Mouse (Mus musculus): ENCODE data around the gene Kbtbd4. TPM values are rescaled to one million over a fixed set of nuclear protein-coding genes. Genes with fewer than 3 reads are reported as not detected.
"Not testable (repeated sequence)": the region's sequence is repeated elsewhere in the genome, so short reads cannot be mapped to it uniquely, and the experiment has no call there.

Kbtbd4 gene
- polyA plus RNA-seq, 1 experiment from 2014 or later: 29.7 TPM

DNA sequence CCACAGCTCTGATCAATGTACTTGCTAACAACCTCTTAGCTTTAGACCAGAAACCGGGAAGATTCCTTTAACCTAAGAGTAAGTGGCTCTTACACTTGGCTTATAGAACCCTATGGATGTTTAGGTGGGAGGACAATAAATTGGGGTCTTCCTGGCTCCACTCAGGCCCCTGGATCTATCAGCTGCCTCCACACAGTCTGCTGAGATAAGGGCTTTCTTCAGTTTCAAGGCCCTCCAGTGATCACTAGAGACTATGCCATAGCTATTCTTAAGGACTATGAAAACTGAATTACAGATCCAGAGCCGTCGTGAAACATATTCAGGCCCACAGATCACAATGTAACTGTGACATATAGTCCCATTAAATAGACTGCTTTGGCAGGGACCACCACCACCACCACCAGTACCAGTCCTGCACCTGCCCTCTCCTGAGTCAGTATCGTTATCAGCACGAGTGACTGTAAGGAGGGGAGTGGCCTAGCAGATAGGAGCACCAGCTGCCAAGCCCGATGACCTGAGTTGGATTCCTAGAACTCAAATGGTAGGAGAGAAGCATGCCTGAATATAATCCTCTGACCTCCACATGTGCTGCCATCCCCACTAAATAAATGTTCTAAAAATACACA is 10.8 kb upstream of the Kbtbd4 start:
- no peak for ATAC-seq (ENCODE audit: insufficient read depth, low FRiP score)
- Histone ChIP-seq H3K27ac (ENCODE audit: low read length) (no peak overlapping the region), H3K9ac (ENCODE audit: low read length) (no peak overlapping the region), H3K4me2 (ENCODE audit: low read depth, low read length) (no peak overlapping the region), H3K9me3 (replicated peaks; ENCODE audit: control insufficient read depth, low read length) (no peaks in the 10 kb centered on the region), H3K4me3 (replicated peaks; ENCODE audit: low read length) (no peak overlapping the region), H3K27me3 (ENCODE audit: control insufficient read depth, insufficient read depth, low read length) (peaks cover 6% of the 10 kb centered on the region), H3K36me3 (ENCODE audit: control insufficient read depth, insufficient read depth, low read length) (peaks cover 18% of the 10 kb centered on the region), H3K4me1 (ENCODE audit: control insufficient read depth, insufficient read depth, low read length) (peaks cover 9% of the 10 kb centered on the region; the same call in 1 of the 2 replicates)
- 78% methylated on average over 6 of the region's 6 CpGs for WGBS

DNA sequence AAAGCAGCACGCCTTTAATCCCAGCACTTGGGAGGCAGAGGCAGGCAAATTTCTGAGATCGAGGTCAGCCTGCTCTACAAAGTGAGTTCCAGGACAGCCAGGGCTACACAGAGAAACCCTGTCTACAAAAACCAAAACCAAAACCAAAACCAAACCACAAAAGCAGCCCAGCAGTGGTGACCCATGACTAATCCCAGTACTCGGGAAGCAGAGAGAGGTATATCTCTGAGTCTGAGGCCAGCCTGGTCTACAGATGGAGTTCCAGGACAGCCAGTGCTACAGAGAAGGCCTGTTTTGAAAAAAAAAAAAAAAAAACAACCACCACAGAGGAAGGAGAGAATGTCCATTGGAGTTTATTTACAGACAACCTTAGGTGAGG is 10.3 kb upstream of the Kbtbd4 start:
- H3K9me3 ChIP-seq (replicated peaks; ENCODE audit: control insufficient read depth, low read length); H3K4me1 ChIP-seq (ENCODE audit: control insufficient read depth, insufficient read depth, low read length); H3K4me2 ChIP-seq (ENCODE audit: low read depth, low read length); H3K9ac ChIP-seq (ENCODE audit: low read length); H3K4me3 ChIP-seq (replicated peaks; ENCODE audit: low read length); H3K27ac ChIP-seq (ENCODE audit: low read length); ATAC-seq (ENCODE audit: insufficient read depth, low FRiP score); H3K27me3 ChIP-seq (ENCODE audit: control insufficient read depth, insufficient read depth, low read length): not testable (repeated sequence)
- peaks cover 18% of the 10 kb centered on the region for H3K36me3 ChIP-seq (ENCODE audit: control insufficient read depth, insufficient read depth, low read length)
- 86% methylated on average over 3 of the region's 3 CpGs for WGBS

DNA sequence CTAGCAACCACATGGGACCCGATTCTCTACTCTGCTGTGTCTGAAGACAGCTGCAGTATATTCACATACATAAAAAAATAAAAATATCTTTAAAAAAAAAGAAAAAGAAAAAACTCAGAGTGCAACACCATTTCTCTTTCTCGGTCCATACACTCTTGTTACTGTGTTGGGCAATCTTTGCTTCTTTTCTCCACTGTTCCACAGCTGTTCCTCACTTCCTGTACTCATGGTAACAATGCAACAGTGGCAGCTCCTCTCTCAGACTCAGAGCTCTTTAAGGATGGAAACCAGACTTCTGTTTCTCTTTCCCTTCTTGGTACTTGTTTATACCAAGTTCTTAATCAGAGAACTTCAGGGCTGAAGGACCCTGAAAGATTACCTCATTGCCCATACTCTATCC is 1.1 kb upstream of the Kbtbd4 start:
- 82% methylated on average over 2 of the region's 2 CpGs for WGBS
- peaks cover 4% of the 10 kb centered on the region; the same call in 1 of the 2 replicates for H3K36me3 ChIP-seq (ENCODE audit: control insufficient read depth, insufficient read depth, low read length)
- no peak overlapping the region for H3K27ac ChIP-seq (ENCODE audit: low read length)
- peak overlapping the region; percentile 75 for H3K4me3 ChIP-seq (replicated peaks; ENCODE audit: low read length)
- H3K27me3 ChIP-seq (ENCODE audit: control insufficient read depth, insufficient read depth, low read length): no peaks in the 10 kb centered on the region
- no peaks in the 10 kb centered on the region for H3K9me3 ChIP-seq (replicated peaks; ENCODE audit: control insufficient read depth, low read length)
- no peak for ATAC-seq (ENCODE audit: insufficient read depth, low FRiP score)
- H3K9ac ChIP-seq (ENCODE audit: low read length): peak overlapping the region; percentile 94
- peak overlapping the region; percentile 73 for H3K4me2 ChIP-seq (ENCODE audit: low read depth, low read length)
- H3K4me1 ChIP-seq (ENCODE audit: control insufficient read depth, insufficient read depth, low read length): peaks cover 19% of the 10 kb centered on the region

DNA sequence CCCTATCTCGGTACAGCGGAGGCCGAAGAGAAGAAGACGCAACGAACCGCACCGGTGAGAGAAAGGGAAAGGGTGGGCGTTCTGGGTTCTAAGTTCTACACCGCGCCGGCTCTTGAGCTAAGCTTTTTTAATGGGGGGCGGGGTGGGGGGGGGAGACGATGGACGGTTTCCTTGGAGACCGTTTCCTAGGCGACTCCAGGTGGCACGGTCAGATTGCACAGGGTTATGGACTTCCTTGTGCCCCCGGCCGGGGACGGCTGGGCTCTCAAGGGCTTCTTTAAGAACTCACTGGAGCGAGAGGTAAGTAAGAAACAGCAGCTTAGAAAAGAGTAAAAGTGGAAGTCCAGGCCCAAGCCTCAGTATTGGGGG is 300 bp downstream of the Kbtbd4 start:
- WGBS: under 1% methylated on average over 21 of the region's 21 CpGs
- Histone ChIP-seq H3K9ac (ENCODE audit: low read length) (peak overlapping the region; percentile 94), H3K9me3 (replicated peaks; ENCODE audit: control insufficient read depth, low read length) (no peaks in the 10 kb centered on the region), H3K4me3 (replicated peaks; ENCODE audit: low read length) (peak overlapping the region; percentile 75), H3K4me2 (ENCODE audit: low read depth, low read length) (peak overlapping the region; percentile 71), H3K36me3 (ENCODE audit: control insufficient read depth, insufficient read depth, low read length) (peaks cover 8% of the 10 kb centered on the region; the same call in 1 of the 2 replicates), H3K27me3 (ENCODE audit: control insufficient read depth, insufficient read depth, low read length) (no peaks in the 10 kb centered on the region), H3K4me1 (ENCODE audit: control insufficient read depth, insufficient read depth, low read length) (peaks cover 19% of the 10 kb centered on the region), H3K27ac (ENCODE audit: low read length) (peak overlapping the region; percentile 90)
- peak; percentile 30; the same call in 1 of the 2 replicates for ATAC-seq (ENCODE audit: insufficient read depth, low FRiP score)

DNA sequence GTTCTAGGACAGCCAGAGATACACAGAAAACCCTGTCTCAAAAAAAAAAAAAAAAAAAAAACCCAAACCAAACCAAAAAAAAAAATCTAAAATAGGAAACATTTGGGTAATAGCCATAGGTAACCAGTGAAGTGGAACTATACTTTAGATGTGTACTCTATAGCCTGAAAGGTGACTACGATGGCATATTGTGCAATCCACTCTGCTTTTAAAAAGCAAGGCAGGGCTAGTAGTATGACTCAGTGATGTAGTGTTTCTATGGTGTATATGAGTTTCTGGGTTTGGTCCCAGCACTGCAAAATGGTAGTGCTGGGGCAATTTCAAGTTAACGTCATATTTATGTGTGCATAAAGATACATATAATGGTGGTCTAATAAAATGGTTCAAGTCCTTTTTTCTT is 2.2 kb downstream of the Kbtbd4 start:
- peaks cover 8% of the 10 kb centered on the region; the same call in 1 of the 2 replicates for H3K36me3 ChIP-seq (ENCODE audit: control insufficient read depth, insufficient read depth, low read length)

DNA sequence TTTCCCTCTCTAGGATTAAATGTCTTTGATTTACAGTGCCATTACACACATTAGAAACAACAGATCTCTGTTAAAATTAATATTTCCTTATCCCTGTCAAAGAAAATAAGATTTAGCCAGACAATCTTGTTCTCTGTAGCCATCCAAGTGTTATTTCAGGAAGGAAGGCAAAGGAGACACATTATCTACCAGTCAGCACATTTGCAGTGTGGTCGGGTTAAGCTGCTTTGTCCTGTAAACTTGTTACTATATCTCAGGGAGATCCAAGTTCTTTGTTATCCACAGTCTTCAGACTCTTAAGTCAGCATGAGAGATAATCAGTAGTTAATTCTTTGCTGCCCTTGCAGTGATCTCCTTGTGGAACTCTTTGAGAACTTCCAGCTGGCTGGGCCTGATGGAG is 6.3 kb downstream of the Kbtbd4 start:
- no peak overlapping the region for H3K27ac ChIP-seq (ENCODE audit: low read length)
- H3K27me3 ChIP-seq (ENCODE audit: control insufficient read depth, insufficient read depth, low read length): no peaks in the 10 kb centered on the region
- 77% methylated on average over 1 of the region's 1 CpGs for WGBS
- peaks cover 5% of the 10 kb centered on the region for H3K4me1 ChIP-seq (ENCODE audit: control insufficient read depth, insufficient read depth, low read length)
- no peak overlapping the region for H3K4me3 ChIP-seq (replicated peaks; ENCODE audit: low read length)
- H3K4me2 ChIP-seq (ENCODE audit: low read depth, low read length): no peak overlapping the region
- ATAC-seq (ENCODE audit: insufficient read depth, low FRiP score): no peak
- H3K36me3 ChIP-seq (ENCODE audit: control insufficient read depth, insufficient read depth, low read length): peaks cover 8% of the 10 kb centered on the region; the same call in 1 of the 2 replicates
- no peaks in the 10 kb centered on the region for H3K9me3 ChIP-seq (replicated peaks; ENCODE audit: control insufficient read depth, low read length)
- no peak overlapping the region for H3K9ac ChIP-seq (ENCODE audit: low read length)

More for the DNA sequence above, 2.2 kb downstream of the Kbtbd4 start:
- Histone ChIP-seq H3K4me3 (replicated peaks; ENCODE audit: low read length) (no peak overlapping the region), H3K4me1 (ENCODE audit: control insufficient read depth, insufficient read depth, low read length) (peaks cover 19% of the 10 kb centered on the region), H3K27ac (ENCODE audit: low read length) (no peak overlapping the region), H3K27me3 (ENCODE audit: control insufficient read depth, insufficient read depth, low read length) (no peaks in the 10 kb centered on the region), H3K9ac (ENCODE audit: low read length) (no peak overlapping the region), H3K4me2 (ENCODE audit: low read depth, low read length) (no peak overlapping the region), H3K9me3 (replicated peaks; ENCODE audit: control insufficient read depth, low read length) (no peaks in the 10 kb centered on the region)
- WGBS: 86% methylated on average over 2 of the region's 2 CpGs
- no peak for ATAC-seq (ENCODE audit: insufficient read depth, low FRiP score)

DNA sequence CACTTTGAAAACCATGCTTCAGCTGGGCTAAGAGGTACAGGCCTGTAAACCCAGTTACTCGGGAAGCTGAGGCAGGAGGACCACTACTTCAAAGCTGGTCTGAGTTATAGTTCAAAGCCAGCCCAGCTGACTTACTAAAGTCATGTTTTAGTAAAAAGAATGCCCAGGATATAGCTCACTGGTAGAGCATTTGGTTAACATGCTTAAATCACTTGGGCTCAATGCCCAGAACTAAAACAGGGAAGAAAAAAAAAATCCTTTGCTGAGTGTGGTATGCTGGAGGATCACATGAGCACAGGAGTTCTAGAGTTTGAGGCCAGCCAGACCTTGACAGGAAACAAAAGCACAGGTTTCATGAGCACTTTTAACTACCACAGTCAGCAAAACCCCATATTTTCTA is 7.1 kb downstream of the Kbtbd4 start:
- no peak overlapping the region for H3K4me3 ChIP-seq (replicated peaks; ENCODE audit: low read length)
- no peaks in the 10 kb centered on the region for H3K27me3 ChIP-seq (ENCODE audit: control insufficient read depth, insufficient read depth, low read length)
- WGBS: 75% methylated on average over 1 of the region's 1 CpGs
- H3K27ac ChIP-seq (ENCODE audit: low read length): no peak overlapping the region
- peaks cover 12% of the 10 kb centered on the region for H3K4me1 ChIP-seq (ENCODE audit: control insufficient read depth, insufficient read depth, low read length)
- no peaks in the 10 kb centered on the region for H3K9me3 ChIP-seq (replicated peaks; ENCODE audit: control insufficient read depth, low read length)
- no peak for ATAC-seq (ENCODE audit: insufficient read depth, low FRiP score)
- no peak overlapping the region for H3K4me2 ChIP-seq (ENCODE audit: low read depth, low read length)
- no peak overlapping the region for H3K9ac ChIP-seq (ENCODE audit: low read length)
- peaks cover 8% of the 10 kb centered on the region; the same call in 1 of the 2 replicates for H3K36me3 ChIP-seq (ENCODE audit: control insufficient read depth, insufficient read depth, low read length)

DNA sequence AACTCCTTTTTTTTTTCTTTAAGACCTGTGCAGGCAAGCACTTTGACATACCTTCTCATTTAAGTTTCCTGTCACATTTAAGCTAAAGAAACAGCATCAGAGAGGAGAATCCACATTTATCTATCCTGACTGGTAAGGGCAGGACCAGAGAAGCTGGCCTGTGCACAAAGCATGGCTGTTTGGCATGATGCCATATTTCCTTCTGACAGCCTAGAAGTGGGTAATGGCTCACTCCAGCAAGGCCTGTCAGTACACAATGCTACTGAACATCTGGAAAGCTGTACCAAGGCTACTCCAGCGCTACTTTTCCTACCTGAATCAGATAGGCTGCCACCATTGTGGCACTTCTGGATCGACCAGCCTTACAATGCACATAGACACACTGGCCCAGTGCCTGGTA is 9.1 kb downstream of the Kbtbd4 start:
- Histone ChIP-seq H3K9me3 (replicated peaks; ENCODE audit: control insufficient read depth, low read length) (no peaks in the 10 kb centered on the region), H3K36me3 (ENCODE audit: control insufficient read depth, insufficient read depth, low read length) (peaks cover 8% of the 10 kb centered on the region; the same call in 1 of the 2 replicates), H3K4me3 (replicated peaks; ENCODE audit: low read length) (no peak overlapping the region), H3K4me1 (ENCODE audit: control insufficient read depth, insufficient read depth, low read length) (peaks cover 12% of the 10 kb centered on the region), H3K9ac (ENCODE audit: low read length) (no peak overlapping the region), H3K27ac (ENCODE audit: low read length) (no peak overlapping the region), H3K4me2 (ENCODE audit: low read depth, low read length) (no peak overlapping the region), H3K27me3 (ENCODE audit: control insufficient read depth, insufficient read depth, low read length) (no peaks in the 10 kb centered on the region)
- WGBS: 66% methylated on average over 2 of the region's 2 CpGs
- ATAC-seq (ENCODE audit: insufficient read depth, low FRiP score): peak; percentile 46; the same call in 1 of the 2 replicates

DNA sequence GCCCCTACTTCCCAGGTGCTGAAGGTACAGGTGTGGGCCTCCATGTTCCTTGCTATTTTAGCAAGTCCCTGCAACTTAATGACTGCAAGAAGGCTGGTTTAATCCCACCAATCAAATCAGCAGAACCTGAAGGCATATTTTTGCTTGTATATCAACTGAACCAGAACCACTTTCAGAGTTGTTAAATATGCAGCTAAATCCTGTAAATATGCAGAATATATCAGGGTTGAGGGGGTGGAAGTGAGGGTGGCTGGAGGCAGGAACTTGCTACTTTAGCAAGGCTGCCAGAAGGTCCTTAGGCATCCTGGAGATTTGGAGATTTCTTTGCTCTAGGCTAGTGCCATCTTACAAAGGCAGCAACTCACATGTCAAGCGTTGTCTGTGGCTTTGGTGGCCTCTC is 11.0 kb downstream of the Kbtbd4 start:
- H3K9ac ChIP-seq (ENCODE audit: low read length): 0 out of 2 replicates have a peak overlapping the region, but pooled peaks have one; percentile 99
- no peaks in the 10 kb centered on the region for H3K27me3 ChIP-seq (ENCODE audit: control insufficient read depth, insufficient read depth, low read length)
- H3K27ac ChIP-seq (ENCODE audit: low read length): no peak overlapping the region
- WGBS: 46% methylated on average over 1 of the region's 1 CpGs
- ATAC-seq (ENCODE audit: insufficient read depth, low FRiP score): no peak
- H3K4me2 ChIP-seq (ENCODE audit: low read depth, low read length): peak overlapping the region; percentile 91; the same call in 1 of the 2 replicates
- H3K4me1 ChIP-seq (ENCODE audit: control insufficient read depth, insufficient read depth, low read length): peaks cover 12% of the 10 kb centered on the region
- H3K4me3 ChIP-seq (replicated peaks; ENCODE audit: low read length): no peak overlapping the region
- H3K9me3 ChIP-seq (replicated peaks; ENCODE audit: control insufficient read depth, low read length): no peaks in the 10 kb centered on the region
- no peaks in the 10 kb centered on the region for H3K36me3 ChIP-seq (ENCODE audit: control insufficient read depth, insufficient read depth, low read length)

Measured in stomach, embryonic 16.5 days (tissue).